Mouse (Mus musculus): ENCODE results near the gene Mcrip1. TPM values are rescaled to one million over a fixed set of nuclear protein-coding genes. Genes with fewer than 3 reads are reported as not detected.

Mcrip1 gene
- total RNA-seq, 2 experiments from 2014 or later, result 24.2 to 75.3 TPM

GRCm38 (mm10) chr11:120547469-120547868 is 2.1 kb downstream of the Mcrip1 start:
- ATAC-seq (replicated peaks; ENCODE audit: poor library complexity), result peak; percentile 62

DNA sequence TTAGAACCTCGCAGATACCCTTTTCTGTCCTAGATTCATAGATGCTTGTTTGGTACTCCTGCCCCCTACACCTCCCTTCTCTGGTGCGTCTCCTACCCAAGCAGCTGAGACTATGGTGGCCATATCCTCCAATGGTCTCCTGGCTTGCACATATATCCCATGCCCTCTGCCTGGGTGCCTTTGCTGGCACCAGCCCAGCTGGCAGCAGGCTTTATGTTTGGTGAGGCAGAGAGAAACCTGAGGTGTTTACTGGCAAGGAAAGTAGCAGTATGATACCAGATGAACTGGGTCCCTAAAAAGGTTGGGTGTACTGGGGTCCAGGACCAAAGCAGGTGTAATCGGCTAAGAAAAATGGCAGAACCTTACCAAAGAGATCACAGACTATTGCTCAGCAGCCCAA is 3.6 kb downstream of the Mcrip1 start:
- ATAC-seq (replicated peaks; ENCODE audit: poor library complexity), result no peak

- no peak for ATAC-seq (replicated peaks; ENCODE audit: poor library complexity)
Measured at GRCm38 (mm10) chr11:120542376-120542775, 7.2 kb downstream of the Mcrip1 start.

DNA sequence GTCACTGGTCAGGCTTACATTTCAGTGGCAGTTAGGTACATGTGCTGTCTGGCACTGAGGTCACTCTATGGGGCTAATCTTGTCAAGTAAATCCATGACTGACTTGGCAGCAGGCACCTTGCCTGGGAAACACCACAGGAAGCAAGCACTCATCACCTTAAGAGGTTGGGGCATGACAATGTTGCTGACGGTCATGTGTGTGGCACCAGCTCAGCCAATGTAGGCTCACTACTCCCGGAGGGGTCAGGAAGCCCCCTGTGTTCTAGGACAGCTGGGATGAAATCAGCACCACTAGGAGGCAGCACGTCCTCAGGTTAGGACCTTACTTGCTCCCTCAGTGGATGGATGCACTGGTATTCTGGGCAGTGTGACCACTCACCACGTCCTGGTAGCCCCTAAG is 7.6 kb downstream of the Mcrip1 start:
- ATAC-seq (replicated peaks; ENCODE audit: poor library complexity), result peak; percentile 29; the same call in 1 of the 2 replicates

DNA sequence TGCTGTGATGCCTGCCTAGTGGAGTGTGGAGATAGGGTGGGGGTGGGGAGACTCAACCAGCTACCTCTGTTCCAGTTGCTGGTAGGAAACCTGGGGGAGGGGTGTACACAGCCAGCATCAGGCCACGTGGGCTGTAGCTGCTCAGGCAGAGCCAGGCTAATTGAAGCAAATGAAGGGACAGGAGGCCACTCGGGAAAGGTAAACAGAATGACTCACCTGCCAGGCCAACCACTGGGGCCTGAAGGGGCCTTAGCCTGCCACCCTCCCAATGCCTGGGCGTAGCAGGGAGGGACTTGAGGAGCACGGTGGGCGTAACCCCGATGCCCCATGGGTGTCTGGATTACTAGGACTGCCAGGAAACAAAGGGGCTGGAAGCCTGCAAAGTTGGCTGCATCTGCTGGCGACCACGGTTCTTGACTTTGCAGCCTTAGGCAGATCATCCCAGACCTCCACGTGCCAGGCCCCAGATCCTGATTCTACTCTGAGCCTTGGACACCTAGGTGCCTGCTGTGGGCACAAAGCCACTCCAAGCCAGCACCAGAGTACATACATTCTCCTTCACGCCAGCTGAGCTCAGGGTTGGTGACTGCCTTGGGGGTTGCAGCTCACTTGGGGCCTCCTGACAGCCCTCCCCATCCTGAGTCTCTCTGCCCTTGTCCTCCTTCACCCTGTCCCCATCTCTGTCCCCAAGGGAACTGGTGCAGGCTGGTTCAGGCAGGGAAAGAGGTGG is 10.1 kb downstream of the Mcrip1 start:
- no peak for ATAC-seq (replicated peaks; ENCODE audit: poor library complexity)

DNA sequence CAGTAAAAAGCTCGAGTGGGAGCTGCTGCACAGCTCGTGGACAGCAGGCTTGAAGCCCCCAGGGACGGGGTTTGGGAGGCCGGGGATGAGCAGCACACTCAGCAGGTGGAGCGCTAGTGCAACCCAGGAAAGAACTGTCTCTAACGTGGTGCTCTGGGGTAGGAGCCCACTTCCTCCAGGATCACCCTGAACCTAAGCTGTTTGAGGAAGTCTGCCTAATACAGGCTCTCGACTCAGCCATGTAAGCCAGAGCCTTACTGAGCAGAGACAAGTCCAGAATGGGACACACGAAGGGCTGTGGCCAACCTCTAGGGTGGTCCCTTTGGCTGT is 10.6 kb downstream of the Mcrip1 start:
- peak; percentile 74 for ATAC-seq (replicated peaks; ENCODE audit: poor library complexity)

DNA sequence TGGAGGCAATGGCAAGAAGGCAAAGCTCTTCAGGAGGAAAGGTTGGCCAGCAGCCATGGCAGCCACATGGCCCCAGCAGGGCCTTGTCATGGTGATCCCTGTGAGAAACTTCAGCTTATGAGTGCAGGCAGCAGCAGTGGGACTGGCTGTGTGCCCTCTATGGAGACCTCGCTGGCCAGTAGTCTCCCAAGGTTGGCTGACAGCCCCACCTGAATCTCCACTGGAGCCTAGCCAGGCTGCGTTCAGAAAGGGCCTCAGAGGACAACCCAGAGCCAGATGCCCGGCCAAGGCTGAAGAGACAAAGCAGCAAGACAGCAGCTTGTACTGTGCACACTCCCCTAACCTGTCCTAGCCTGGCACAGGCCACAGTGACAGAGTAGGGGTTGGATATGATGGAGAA is 11.0 kb downstream of the Mcrip1 start:
- ATAC-seq (replicated peaks; ENCODE audit: poor library complexity), result no peak

DNA sequence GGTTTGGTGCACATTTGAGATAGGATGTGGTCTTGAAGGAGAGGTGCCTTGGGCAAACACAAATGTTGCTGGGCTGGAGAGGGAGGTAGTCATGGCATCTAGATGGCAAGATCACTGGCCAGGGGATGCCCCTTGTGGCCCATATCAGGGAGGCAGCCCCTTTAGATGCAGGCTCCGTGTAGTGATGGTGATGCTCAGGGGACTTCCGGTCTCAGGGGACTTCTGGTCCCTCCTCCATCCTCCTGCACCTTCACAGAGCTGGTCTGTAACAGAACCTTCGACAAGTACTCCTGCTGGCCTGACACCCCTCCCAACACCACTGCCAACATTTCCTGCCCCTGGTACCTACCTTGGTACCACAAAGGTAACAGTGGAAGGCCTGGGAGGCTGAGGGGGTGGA is 13.7 kb downstream of the Mcrip1 start:
- ATAC-seq (replicated peaks; ENCODE audit: poor library complexity), result no peak

GRCm38 (mm10) chr11:120535145-120535544 is 14.4 kb downstream of the Mcrip1 start:
- ATAC-seq (replicated peaks; ENCODE audit: poor library complexity), result no peak

- no peak for ATAC-seq (replicated peaks; ENCODE audit: poor library complexity)
Measured at GRCm38 (mm10) chr11:120534093-120534492, 15.4 kb downstream of the Mcrip1 start.

DNA sequence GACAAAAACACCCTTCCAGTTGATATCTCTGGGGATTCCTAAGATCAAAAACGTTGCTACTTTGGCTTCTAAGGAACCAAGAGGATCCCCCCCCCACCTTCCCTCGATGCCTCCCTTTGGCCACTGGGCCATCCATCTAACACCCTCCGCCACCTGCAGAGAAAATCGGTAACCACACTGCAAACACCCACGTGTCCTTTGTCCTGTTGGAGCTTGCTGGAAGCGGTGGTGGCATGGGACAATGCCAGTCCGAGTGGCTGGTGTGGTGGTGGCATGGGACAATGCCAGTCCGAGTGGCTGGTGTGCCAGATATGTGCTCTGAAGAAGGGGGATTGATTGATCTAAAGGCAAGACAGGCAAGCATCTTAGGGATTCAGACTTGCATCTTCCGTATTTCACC is 17.9 kb downstream of the Mcrip1 start:
- ATAC-seq (replicated peaks; ENCODE audit: poor library complexity), result no peak

DNA sequence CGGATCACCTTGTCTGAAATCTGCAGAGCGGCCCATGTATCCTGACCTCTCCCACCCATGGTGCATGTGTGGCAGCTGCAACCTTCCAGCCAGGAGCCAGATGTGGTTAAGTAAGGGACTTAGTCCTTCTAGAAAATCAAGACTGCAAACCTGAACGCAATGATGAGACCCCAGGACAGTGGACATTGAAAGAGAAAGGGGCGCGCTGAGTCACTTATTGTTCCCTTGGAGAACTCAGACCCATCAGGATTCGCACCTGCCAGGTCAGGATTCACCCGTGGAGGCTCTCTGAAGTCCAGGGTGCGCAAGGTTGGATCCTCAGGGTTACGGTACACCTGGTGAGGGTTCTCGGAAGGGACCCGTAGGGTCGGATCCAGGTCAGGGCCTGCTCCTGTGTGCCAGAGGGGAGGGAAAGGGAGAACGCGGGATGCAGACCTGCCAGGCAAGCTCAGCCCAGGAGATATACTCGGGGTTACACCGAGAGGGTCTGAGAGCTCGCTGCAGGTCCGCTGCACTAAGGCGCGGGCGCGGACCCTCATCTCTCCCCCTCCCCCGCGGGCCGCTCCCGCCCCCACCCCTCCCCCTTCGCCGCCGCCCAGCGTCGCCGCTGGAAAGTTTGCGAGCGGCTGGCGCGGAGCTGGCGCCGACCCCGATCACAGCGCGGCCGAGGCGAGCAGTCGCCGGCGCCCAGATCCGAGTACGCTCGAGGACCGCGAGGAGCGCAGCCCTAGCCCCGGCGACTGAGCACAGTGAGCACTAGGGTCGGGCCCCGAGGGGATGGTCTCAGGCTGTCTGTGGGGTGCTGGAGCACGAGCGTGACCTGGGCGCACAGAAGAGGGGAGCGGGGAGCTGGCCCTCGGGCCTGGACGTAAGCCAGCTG is 19.2 kb downstream of the Mcrip1 start, which contains the start of gene Gcgr:
TSS of gene Gcgr (plus strand) at position 615 of the 880 bp plus-strand sequence.
- peak; percentile 36; the same call in 1 of the 2 replicates for ATAC-seq (replicated peaks; ENCODE audit: poor library complexity)

DNA sequence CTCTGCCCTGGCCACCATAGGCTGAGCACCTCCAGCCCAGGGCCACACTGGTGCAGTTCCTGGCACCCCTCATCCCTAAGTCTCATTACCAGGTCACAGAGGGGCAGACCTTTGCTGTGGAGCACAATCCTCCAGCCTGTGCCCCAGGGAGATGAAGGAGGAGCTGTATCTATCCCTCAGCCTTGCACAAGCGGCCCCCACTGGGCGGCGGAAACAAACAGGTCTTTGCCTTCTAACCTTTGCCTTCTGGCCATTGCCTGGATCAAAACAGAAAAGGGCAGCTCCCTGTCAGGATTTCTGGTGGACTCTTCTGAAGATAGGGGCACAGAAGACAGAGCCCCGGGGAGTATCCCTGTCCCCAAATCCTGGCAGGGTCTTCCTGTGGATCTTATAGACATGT is 20.6 kb downstream of the Mcrip1 start:
- no peak for ATAC-seq (replicated peaks; ENCODE audit: poor library complexity)

- ATAC-seq (replicated peaks; ENCODE audit: poor library complexity), result peak; percentile 49
Measured at GRCm38 (mm10) chr11:120527690-120528354, 21.7 kb downstream of the Mcrip1 start.

DNA sequence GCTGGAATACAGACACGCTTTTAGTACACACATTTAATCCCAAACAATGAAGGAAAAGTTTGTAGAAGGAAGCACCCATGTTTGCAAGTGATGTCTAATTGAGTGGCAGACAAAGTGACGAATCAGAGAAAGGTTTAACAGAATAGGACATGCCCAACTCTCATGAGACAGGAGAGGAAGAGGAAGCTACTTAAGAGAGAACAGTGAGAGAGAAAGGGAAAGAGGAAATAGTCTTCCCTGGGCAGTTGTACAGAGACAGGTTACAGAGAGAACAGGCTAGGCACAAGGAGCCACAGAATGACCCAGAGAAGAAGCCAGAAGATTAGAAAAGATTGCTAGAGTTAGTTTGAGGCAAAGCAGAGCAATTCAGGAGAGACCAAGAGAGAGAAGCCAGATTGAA is 23.6 kb downstream of the Mcrip1 start:
- peak; percentile 78 for ATAC-seq (replicated peaks; ENCODE audit: poor library complexity)

DNA sequence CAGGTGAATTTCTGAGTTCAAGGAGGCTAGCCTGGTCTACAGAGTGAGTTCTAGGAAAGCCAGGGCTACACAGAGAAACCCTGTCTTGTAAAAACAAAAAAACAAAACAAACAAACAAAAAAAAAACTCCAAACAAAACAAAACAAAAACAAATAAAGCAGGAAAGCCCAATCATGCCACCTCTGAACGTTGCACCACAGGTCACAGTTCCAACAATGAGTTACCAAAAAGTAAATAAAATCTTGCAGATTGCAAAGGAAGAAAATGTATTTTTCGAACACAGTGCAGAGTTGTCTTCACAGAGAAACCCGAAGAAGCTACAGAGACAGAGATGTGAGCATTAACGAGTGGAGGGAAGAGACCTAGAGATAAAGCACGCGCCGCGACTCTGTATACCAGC is 26.9 kb downstream of the Mcrip1 start:
- no peak for ATAC-seq (replicated peaks; ENCODE audit: poor library complexity)

- ATAC-seq (replicated peaks; ENCODE audit: poor library complexity), result no peak
Measured at GRCm38 (mm10) chr11:120520967-120521540, 28.5 kb downstream of the Mcrip1 start.

DNA sequence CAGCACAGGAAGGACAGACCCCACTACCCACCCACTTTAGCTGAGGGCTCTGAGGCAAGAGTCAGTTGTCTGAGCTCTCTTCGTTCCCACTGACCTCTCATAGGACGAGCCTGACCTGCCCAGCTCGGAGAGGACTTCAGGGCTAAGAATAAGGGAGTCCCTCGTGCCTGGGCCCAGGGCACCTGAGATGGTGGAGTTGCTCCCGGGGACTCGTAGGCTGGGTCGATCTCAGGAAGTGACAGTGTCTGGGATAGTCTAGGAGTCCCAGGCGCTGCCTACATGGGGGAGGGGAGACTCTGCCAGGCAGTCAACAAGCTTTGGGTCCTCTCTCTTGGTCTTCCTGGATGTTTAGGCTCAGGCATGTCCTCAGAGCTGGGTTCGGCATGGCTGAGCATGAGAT is 29.0 kb downstream of the Mcrip1 start:
- no peak for ATAC-seq (replicated peaks; ENCODE audit: poor library complexity)

- peak; percentile 62 for ATAC-seq (replicated peaks; ENCODE audit: poor library complexity)
Measured at GRCm38 (mm10) chr11:120519738-120520137, 29.8 kb downstream of the Mcrip1 start.

- peak; percentile 41 for ATAC-seq (replicated peaks; ENCODE audit: poor library complexity)
Measured at GRCm38 (mm10) chr11:120518558-120518957, 31.0 kb downstream of the Mcrip1 start.

DNA sequence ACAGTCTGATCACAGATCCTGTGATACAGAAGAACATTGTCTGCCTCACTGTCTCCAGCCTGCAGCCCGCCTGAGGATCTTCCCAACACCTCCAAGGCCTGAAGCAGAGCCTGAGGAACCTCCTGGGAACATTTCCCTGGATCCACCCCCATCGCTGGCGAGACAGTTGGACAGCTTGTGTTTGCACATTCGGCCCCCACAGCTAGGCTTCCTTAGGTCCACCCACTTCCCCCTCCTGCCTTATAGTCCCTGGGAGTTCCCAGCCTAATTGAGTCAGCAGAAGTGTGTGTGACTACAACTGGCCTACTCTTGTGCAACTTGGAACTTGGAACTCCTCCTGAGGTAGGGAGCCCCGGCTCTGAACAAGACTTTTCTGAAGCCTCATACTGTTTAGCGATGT is 31.5 kb downstream of the Mcrip1 start:
- ATAC-seq (replicated peaks; ENCODE audit: poor library complexity), result peak; percentile 68
